Mouse (Mus musculus) heart, postnatal 36 days (tissue): ENCODE data around the gene Hsd17b7. TPM values are rescaled to one million over a fixed set of nuclear protein-coding genes. Genes with fewer than 3 reads are reported as not detected.

Source experiments
- total RNA-seq, 2 experiments: library from RNA; stranded (reverse); gene quantifications; 2 replicates each; pipeline ENCODE4 v1.2.3; 2021

The Hsd17b7 gene
- total RNA-seq, 2 experiments from 2014 or later: 14.2 to 15.3 TPM

Other genes starting within 250 kb of the Hsd17b7 start
- gene Rgs4, start 221.6 kb downstream of the Hsd17b7 start, total RNA-seq: 10 to 100 TPM; 13.4 to 18.3 TPM
- not detected for gene Ccdc190, start 40.6 kb downstream of the Hsd17b7 start, total RNA-seq
- 10 to 100 TPM; 21.0 to 24.2 TPM for gene Ddr2, start 141.5 kb upstream of the Hsd17b7 start, total RNA-seq
- gene Uap1, start 205.7 kb upstream of the Hsd17b7 start, total RNA-seq: 10 to 100 TPM; 52.6 to 65.2 TPM
- gene Uhmk1, start 246.2 kb upstream of the Hsd17b7 start, total RNA-seq: 10 to 100 TPM; 18.1 to 19.2 TPM